Mouse (Mus musculus): ENCODE data around the gene Ercc8.

- TF ChIP-seq EP300 (IDR thresholded peaks at IDR 0.05; ENCODE audit: low read depth), result no peak
- TF ChIP-seq CTCF (IDR thresholded peaks at IDR 0.05; ENCODE audit: low read depth), result no peak
These were observed 71.3 kb downstream of the Ercc8 start for GRCm38 (mm10) chr13:108229634-108230330.
